Mouse (Mus musculus) urinary bladder, postnatal 10 days (tissue): ENCODE results near the gene Dcaf12.
A peak's percentile ranks its signal among the peaks of the same experiment; 100 is the strongest.

Source experiments
- DNase-seq: peaks from one replicate; pipeline ENCODE4 v3.0.0; 2022; ENCODE audit warnings: low spot score

Gene Dcaf12

DNA sequence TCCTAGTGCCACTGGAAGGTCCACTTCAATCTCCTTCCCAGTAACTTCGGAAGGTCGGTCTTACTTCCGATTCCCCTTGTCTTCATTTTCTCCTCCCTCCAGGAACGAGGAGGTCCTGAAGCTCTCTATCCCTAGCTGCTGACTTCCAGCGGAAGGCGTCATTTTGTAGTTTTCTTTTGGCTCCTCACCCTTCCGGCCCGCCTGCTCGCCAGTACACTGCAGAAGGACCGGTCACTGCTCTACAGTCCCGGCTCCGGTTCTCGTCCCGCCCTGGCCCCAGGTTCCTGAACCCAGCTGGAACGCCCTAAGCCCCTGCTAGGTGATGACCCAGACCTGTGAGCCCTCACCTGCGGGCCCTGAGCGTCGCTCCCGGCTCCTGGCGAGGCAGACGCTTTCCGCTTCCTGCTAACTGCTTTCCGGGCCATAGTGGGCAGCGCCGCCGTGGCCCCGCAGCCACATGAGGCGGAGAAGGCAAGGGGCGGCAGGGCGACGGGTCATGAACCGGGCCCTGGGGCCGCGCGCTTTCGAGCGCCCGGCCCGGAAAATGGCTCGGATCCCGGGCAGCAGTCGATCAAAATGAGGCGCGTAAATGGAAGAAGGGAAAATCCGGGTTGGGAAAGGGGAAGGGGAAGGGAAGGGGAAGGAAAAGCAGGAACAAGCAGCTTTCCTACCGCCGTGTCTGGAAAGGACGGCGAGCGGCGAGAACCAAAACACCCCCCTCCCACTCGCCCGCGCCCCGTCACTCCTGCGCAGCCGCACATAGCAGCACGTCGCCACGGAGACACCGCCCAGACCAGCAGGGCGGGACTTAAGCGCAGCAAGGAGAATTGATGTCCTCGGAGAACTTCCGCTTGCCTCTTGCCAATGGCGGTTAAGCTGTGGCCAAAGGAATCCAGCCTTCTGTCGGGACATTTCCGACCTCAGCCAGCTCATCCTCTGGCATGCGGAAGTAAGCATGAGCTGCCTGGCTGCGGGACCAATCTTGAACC lies at the start of gene Dcaf12:
Gene Dcaf12, minus strand, starts transcription at position 749 of the 989 bp plus-strand sequence.
- DNase-seq = peak; percentile 80

DNA sequence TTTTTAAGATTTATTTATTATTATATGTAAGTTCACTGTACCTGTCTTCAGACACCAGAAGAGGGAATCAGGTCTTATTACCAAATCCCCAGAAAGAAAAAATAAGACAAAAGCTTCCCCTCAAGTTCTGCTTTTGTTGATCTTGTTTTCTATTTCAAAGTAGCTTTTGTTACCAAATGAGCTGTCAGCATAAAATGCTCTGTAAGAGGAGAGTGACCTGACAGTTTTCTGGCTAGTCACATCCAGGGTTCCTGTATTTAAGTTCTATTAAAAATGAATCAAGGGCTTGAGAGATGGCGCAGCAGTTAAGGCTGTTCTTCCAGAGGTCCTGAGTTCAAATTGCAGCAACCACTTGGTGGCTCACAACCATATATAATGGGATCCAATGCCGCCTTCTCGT lies 46.4 kb upstream of the Dcaf12 start:
- DNase-seq = no peak

DNA sequence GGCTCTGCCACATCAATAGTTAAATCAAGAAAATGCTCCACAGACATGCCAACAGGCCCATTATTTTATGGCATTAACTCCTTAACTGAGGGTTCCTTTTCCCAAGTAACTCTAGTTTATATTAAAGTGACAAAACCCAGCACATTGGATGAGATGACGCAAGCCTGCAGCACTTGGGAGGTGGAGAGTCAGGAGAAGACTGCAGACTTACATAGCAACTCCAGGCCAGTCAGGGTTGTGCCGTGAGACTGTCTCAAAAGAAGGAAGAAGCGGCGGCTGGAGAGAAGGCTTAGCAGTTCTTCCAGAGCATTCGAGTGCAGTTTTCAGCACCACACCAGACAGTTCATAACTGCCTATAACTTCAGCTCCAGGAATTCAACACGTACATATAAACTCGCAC lies 44.7 kb upstream of the Dcaf12 start:
- no peak for DNase-seq

DNA sequence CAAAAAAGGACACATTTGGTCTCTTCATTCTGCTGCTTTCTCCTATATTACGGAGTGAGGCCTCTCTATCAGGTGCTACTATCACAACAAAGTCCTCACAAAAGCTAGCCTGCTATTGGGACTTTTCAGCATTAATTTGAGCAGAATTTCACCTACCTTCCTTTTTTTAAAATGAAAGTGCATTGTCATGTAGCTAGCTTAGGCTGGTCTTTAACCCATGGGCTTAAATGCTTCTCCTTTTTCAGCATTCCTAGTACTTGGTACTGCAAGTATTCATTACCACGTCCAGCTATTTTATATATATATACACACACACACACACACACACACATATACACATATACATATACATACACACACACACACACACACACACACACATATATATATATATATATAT lies 44.0 kb upstream of the Dcaf12 start:
- no peak for DNase-seq

DNA sequence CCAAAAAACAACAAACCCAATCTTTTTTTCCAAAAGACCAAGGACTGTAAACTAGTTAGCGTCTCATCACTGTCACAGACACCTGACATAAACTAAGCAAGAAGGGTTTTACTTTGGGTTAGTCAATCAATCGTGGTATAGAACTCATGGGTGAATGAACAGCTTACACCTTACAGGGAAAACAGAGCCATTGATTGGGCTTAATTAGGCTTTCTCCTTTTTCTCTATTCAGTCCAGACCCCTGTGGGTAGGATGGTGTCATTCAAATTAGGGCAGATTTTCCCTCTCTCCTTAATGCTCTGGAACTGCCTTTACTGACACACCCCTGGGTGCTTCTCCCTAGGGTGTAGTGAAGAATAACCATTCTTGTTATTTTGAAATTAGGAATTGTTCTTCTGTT lies 42.5 kb upstream of the Dcaf12 start:
- no peak for DNase-seq

DNA sequence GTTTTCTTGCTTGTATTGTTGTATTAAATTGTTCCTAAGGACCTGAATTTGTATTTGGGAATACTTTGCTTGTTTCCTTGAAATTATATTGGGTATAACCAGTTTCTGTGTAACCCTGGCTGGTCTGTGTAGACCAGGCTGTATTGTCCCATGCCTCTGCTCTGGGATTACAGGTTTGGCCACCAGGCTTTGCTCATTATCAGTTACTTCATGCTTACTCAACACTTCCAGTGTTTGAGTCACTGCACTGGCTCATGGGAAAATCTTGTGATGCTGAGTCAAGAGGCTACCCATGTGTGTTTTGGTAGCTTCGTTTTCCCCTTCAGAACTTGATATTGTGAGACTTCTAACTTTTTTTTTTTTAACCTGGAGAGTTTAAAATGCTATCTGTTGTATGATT lies 38.6 kb upstream of the Dcaf12 start:
- DNase-seq = no peak

DNA sequence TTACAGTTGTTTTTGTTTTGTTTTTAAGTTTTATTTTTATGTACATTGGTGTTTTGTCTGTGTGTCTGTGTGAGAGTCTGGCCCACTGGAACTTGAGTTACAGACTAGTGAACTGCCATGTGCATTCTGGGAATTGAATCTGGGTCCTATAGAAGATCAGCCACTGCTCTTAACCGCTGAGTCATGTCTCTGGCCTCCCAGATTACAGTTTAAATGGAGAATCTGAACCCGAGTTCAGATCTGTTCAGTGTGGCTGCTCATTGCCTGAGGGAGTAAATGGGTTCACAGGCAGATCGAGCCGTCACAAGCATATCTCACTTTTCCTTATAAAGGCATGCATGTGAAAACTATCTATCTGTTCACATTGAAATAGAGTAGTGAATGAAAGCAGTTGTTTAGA lies 38.1 kb upstream of the Dcaf12 start:
- DNase-seq = no peak

DNA sequence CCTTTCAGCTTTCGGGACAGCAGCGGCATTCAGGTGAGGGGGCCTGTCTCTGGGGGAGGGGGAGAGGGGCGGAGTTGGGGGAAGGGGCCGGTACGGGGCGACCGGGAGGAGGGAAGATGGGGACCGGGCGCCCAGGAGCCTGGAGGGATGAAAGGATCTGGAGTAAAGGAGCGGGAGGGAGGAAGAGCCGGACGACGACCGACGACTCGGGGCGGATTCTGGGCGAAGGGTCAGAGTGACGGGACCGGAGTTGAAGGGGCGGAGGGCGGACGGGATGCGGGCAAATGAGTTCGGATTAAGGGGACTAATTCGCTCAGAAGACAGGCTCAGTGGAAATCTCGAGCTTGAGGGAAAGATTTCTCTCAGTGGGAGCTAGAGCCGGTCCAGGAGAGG lies 34.5 kb upstream of the Dcaf12 start:
- DNase-seq = peak; percentile 14

DNA sequence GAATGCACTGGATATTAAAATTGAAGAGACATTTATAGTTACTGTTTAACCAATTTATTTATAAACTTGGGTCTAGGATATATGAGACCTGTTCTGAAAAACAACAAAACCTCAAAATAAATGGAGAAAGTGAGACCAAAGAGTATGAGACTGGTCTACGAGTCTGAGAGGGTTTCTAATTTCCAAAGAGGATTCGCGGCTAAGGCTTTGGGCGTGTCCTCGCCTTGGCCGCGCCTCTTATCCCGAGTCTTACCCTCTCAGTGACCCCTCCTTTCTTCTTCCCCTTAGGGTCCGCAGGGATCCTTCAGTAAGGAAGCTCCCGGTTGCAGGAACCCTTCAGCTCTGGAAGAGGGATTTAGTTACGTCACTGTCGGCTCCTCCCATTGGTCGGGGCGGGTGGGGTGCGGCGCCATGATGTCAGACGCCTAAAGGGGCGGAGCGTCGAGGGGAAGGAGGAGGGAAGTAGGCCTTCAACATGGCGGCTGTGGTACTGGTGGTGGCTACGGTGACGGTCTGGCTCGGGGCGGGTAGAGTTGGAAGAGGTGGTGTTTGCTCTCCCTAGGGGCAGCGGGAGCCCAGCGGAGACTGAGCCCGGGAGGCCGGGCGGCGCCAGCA lies 34.0 kb upstream of the Dcaf12 start, which contains the start of gene Ubap1:
Gene Ubap1, plus strand, starts transcription at position 413 of the 615 bp plus-strand sequence.
- DNase-seq = peak; percentile 73

DNA sequence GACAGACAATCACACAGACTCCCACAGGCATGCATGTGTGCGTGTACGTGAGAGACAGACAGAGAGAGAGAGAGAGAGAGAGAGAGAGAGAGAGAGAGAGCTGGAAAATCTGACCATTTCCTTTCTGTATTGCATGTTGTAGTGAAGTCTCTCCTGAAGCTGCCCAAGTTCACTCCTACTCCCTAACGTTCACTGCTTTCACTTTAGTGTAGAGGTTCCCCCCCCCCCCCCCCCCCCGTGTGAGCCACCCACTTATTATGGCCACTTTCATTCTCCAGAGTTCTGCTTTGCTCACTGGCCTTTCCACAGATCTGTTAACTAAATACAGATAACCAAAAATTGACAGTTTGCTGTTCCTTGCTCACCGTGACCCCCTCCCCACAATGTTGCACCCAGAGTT lies 33.1 kb upstream of the Dcaf12 start:
- no peak for DNase-seq

DNA sequence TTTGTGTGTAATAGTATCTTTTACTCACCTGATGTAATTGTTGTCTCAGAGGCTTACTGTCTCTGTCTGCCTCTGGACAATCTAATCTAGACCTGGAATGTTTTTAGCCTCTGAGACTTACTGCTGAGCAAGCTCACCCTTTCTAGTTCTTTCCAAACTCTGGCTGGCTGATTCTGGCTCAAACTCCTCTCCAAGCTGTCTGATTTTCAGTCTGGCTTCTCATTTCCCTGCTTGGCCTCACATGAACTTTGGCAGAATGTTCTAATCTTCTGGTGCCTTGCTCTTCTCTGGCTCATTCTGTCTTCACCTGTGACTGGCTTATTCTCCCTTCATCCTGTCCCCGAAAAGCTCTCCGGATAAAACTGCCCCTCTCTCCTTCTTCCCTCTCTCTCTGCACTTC lies 31.3 kb upstream of the Dcaf12 start:
- DNase-seq = no peak

DNA sequence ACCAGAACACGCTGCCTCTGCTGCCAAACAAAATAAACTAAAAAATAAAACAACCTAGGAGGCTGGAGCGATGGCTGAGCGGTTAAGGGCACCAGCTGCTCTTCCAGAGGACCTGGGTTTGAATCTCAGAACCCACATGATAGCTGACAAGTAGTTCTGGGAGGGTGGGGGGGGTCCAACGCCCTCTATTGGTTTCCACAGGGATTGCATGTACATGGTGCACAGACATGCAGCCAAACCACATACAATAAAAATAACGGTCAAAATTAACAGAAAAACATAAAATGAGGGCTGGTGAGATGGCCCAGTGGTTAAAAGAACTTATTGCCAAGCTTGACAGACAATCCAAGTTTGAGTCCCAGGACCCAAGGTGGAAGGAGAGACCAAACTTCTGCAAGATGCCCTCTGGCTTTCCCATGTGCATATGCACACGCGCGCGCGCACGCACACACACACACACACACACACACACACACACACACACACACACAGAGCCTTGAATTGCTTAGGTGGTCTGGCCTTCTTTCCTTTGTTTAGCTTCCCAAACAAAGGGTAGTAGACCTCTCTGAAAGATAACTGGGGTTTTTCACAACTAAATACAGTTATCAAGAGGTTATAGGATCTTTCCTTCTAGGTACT lies 26.3 kb upstream of the Dcaf12 start:
- DNase-seq = no peak

DNA sequence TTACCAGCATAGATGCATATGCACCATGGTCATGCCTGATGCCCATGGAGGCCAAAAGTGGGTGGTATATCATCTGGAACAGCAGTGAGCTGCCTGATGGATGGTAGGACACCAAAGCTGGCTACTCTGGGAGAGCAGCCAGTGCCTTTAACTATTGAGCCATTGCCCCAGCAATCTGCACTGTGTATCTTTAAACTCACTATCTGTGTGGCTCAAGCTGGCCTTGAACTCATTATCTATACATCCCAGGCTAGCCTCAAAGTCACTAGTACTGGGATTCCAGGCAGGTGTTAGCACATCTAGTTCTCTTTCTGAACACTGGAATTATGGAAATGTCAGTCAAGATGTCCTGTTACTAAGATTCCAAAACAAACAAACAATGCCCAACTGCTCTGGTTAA lies 21.9 kb upstream of the Dcaf12 start:
- DNase-seq = no peak

DNA sequence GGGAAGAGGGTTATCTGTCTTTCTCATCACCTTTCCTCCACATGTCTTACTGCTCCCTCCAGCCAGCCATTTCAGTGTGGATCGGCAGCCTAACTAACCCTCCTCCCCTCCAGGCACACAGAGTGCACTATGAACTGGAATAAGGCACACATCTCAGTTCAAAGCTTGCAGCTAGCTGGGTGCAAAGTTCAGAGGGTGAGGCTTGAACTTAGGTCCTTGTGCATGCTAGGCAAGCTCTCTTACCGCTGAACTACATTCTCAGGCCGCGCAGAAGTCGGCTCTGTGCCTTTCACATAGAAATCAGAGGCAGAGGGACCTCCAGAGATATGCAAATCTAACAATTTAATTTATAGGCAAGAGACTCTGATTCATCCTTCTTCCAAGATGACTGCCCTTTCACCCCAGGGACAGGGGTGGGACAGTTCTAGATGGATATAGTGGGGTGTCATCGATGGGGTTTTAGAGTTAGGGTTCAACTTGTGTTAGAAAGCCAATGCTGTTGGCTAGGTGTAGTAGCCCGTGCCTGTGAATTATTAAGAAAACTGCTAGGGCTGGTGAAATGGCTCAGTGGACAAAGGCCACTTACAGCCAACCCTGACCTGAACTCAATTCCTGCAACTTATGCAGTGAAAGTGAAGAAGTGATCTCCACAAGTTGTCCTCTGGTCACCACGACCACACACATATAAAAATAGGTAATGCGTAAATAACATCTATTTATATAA lies 17.2 kb upstream of the Dcaf12 start:
- no peak for DNase-seq

DNA sequence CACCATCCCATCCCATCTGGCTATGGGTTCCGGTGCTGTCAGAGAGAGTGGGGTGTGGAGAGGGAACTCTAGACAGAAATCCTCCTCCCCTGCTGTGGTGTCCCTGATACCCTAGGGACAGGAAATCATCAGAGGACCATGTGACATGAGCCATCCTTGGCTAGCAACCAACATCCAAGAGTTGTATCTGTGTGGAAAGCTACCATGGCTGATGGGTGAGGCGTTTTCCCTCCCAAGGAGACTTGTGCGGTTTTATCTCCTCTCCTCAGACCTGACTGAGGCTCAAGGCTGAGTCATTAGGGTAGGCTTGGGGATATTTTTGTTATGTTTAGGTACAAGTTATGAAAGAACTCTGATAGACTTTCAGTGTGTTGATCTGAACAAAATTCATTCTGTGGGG lies 16.4 kb upstream of the Dcaf12 start:
- DNase-seq = no peak

DNA sequence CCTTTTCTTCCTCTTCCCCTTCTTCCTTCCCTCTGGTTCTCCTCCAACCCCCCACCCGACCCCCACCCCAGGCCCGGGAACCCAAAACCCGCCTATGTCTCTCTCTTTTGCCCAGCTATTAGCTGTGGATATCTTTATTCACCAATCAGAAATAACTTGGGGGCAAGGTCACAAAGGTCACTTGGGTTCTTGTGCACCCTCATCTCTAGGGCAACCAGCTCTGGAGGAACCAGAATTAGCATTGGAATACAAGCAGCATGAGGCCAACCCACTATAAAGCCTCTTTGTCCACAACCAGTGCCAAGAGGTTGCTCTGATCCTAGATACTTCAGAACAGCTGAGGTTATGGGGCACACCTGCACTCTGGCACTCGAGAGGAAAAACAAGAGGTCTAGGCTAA lies 14.8 kb upstream of the Dcaf12 start:
- no peak for DNase-seq

DNA sequence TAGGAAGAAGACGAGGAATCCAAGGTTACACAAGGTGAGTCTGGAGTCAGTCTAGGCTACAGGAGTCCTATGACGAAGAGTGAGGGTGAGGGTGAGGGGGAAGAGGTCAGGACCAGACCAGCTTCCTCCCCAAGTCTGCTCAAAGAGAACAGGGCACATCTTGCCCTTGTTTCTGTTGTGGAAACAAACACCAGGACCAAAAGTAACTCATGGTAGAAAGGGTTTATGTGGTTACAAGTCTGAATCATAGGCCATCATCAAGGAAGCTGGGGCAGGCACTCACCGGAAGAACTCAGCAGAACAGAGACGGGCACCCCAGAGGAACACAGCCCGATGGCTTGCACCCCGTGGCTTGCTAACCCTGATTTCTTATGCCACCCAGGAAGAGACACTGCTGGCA lies 12.2 kb upstream of the Dcaf12 start:
- DNase-seq = no peak

DNA sequence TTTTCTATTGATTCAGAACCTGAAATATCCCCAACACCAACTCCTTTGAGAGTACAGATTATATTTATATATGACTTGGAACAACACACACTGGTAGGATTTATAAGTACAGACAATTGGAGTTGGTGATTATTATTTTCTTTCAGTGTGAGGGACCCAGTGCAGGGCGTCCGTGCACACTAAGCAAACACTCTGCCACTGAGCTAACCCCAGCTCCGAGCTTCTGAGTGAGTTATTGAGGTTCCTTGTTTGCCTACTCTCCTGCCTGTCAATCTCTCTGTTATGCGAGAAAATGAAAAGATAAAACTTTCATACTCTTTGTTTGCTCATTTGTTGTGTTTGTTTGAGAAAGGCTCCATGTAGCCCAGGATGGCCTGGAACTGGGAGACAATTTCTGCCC lies 6.3 kb upstream of the Dcaf12 start:
- no peak for DNase-seq

DNA sequence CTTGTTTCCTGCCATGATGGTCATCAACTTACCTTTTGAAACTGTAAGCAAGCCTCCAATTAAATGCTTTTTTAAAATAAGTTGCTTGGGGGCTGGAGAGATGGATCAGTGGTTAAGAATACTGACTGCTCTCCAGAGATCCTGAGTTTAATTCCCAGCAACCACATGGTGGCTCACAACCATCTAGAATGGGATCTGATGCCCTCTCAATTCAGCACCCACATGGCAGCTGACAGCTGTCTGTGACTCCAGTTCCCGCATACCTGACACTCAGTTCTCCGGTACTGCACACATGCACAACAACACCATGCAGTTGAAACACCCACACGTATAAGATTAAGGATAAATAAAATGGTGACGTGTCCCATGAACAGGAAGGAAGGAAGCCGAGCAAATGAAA lies 3.6 kb upstream of the Dcaf12 start:
- no peak for DNase-seq

DNA sequence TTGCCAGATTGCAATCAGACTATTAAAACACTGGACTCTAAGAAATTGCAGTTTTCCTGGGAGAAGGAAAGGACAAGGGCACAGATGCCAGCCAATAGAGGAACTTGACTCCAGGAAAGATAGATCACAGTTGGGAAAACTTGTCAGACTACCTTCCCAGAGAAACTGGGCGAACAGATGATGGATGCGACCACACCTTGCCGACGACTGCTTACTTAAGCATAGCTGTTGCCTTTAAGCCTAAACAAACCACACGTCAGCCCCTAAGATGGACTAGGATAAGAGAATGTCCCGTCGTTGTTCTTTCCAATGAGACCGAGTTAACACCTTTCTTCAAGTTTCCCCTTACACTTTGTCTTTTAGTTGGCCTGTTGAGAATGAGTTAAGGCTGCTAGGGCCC lies 484 bp upstream of the Dcaf12 start:
- DNase-seq = no peak

DNA sequence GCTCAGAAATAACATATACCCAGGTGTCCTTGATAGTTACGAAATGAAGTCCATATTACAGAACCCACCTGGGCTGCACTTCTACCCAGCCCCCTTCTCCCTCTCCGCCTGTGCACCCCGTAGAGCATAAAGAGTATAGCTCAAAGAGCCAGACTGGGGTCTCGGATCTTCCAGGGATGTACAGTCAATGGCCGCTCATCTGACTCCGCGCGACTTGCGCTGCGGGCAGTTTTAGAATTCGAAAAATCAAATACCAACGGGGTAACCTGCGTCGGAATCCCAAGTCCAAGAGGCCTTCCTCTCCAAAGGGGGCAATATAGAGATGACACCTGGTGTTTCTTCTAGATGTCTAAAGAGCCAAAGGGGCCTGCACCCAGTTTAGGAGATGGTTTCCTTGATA lies 967 bp downstream of the Dcaf12 start:
- DNase-seq = no peak
